Mouse (Mus musculus) thymus, postnatal 10 days (tissue): ENCODE results near the gene Nrde2.

Experiments
- DNase-seq, 2 experiments: peaks; one replicate each; pipeline ENCODE4 v3.0.0; 2021; ENCODE audit warnings: low spot score in 2 of 2

The Nrde2 gene

GRCm38 (mm10) chr12:100124913-100125798 is 34.3 kb downstream of the Nrde2 start:
- no peak for DNase-seq

DNA sequence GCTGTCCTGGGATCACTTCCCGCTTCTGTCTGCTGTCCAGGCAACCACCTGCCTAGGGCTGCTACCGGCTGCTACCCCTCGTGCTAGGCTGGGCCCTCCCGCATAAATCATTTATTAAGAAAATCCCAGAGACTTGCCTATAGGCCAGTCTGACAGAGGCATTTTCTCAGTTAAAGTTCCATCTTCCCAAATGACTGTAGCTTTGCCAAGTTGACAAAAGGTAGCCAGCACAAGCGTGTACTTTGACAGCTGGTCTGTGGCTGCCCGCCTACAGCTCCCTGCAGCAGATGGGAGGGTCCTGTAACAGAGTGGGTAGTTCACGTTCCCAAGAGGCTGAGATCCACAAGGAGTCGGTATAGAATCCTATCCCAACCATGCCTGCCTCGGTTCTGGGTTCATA is 36.0 kb downstream of the Nrde2 start:
- no peak for DNase-seq

DNA sequence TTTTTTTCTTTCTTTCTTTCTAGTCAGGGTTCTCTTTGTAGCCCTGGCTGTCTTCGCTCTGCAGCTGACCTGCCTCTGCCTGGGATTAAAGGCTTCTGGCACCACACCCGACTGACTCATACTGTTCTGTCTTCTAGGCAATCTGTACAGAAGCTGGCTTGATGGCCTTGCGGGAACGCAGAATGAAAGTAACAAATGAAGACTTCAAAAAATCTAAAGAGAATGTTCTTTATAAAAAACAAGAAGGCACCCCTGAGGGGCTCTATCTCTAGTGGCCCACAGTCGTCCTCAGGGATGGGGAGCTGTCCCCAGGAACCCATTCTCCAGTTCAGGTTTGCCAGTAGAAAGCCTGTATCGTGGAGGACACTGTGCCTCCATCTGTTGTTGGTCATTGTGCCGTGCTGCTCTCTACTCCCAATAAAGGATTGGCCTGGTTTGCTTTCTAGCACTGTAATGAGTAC is 36.5 kb downstream of the Nrde2 start:
- DNase-seq = no peak

DNA sequence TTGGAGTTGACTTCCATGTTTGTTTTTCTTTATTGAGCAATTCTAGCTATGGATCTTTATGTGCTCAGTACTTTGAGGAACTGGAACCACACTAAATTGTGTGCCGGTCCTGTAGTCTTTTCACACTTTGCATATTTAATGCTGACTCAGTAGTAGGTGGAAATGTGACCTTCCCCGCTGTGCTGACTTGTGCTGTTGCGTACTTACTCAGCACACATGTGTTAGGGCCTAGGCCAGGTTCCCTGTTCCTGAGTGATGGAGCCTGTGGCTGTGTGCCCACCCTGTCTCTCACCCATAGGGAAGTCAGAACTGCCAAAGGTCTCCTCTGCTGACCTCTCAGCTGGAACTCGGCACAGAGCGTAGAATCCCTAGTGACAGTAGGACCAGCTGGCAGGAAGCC is 43.5 kb downstream of the Nrde2 start:
- DNase-seq = no peak

- DNase-seq = peak; percentile 71 to 78
Observed at GRCm38 (mm10) chr12:100109986-100110696, 49.3 kb downstream of the Nrde2 start, which contains the start of gene Psmc1. Gene Psmc1 (plus strand): TSS chr12:100110154.

GRCm38 (mm10) chr12:100107436-100107835 is 52.0 kb downstream of the Nrde2 start:
- no peak for DNase-seq

DNA sequence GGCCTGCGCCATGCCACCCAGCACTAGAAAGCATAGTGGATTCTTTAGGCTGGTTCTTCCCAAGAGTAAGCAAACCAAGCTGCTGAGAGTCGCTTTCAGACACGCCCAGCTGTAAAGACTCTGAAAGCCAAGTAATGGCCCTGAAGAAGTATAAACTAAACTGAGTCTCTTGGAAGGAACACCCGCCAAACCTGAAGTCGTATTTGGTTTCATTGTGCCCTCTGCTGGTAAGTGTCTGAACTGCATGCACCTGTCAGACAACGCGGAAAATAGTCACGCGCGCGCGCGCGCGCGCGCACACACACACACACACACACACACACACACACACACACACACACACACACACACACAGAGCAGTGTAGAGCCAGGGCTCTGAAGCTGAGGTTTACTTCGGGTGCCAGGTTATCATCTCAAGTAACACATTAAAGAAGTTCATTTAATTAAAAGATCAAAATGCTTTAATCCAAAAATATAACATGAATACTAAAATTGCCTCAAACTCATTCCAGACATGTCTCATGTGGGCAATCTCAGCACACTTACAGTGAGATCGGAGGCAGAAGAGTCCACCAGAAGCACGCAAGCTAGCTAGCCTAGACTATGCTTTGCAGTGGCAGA is 53.1 kb downstream of the Nrde2 start:
- DNase-seq = peak; percentile 54 to 83

DNA sequence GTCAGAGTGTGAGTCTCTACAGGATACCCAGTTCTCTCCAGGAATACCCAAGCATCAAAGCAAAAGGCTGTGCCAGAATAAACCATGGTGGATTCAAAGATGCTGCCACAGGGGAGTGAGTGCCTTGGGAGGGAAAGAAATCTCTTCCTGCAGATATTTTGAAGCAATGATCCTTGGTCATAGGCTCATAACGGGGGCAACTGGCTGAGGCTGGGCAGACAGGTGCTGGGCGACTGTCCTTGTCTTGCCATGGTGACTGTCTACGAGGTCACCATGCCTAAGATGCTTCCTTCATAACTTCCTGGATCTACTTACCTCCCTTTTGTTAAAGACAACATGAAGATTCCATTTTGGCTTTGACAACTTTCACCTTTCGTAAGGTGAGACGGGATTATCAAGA is 54.9 kb downstream of the Nrde2 start:
- DNase-seq = no peak

- DNase-seq = no peak
Observed at GRCm38 (mm10) chr12:100101651-100102050, 57.8 kb downstream of the Nrde2 start.

GRCm38 (mm10) chr12:100100707-100101030 is 58.8 kb downstream of the Nrde2 start:
- no peak for DNase-seq

GRCm38 (mm10) chr12:100099971-100100706 is 59.3 kb downstream of the Nrde2 start:
- no peak for DNase-seq

GRCm38 (mm10) chr12:100093046-100093445 is 66.4 kb downstream of the Nrde2 start:
- DNase-seq = no peak

DNA sequence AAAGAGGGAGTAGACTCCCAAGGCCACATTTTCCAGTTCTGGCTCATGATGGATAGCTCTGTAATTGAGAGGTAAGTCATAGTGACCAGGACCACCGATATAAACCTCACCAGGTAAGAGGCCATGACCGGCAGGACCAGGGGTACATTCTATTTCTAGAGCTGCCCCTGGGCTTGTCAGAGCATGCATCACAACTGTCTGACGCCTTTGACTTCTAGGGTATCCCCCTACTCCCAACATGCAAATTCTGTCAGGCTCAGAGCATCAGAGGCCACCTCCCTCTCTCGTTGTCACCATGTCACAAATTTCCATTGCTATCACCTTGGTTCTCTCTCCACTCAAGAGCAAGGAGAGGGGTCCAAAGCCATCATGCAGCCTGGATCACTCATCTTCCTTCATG is 68.7 kb downstream of the Nrde2 start:
- no peak for DNase-seq

DNA sequence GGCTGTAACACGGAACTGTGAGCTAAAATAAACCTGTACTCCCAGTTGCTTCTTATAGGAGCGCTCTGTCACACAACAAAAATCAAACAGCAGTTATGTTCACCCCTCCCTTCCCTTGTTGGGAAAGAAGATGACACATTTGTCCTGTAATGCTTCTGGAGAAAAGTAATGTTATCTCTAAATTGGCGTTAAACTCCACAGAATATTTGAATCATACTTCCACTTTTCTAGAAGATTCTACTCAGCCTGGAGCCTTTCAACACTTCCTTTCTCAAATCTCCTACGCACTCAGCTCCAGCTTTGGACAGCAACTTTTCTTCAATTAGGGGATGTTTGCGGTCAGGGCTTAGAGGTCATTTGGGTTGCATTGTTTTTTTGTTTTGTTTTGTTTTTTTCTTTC is 70.2 kb downstream of the Nrde2 start:
- DNase-seq = no peak

GRCm38 (mm10) chr12:100088026-100088425 is 71.4 kb downstream of the Nrde2 start:
- DNase-seq = no peak

DNA sequence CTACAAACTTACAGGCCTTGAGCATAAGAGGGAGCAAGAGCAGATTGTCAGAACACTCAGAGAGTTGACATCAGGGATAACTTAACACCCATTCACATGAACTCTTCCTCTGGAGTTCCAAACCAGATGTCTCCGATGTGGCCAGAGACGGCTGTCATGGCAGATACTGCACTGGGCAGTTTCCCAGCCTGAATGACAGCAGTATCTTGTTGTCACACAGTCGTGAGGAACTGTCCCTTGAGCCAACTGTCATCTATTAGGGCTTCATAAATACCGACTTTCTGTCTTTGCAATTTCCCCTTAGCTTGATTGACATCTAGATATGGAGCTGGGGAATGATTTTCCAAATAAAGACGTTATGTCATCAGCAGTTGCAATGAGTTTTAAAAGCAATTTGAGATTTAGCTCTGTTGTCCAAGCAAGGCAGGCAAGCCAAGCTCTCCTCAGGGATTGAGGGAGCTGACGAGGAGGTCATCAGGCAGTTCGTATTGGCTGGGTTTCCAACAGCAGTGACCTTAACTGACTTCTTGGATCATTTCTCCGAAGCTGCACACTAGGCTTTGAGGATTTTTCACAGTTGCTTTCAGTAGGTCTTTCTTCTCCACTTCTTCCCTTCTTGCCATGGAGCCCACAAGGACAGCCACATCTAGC is 79.7 kb downstream of the Nrde2 start:
- DNase-seq = no peak

DNA sequence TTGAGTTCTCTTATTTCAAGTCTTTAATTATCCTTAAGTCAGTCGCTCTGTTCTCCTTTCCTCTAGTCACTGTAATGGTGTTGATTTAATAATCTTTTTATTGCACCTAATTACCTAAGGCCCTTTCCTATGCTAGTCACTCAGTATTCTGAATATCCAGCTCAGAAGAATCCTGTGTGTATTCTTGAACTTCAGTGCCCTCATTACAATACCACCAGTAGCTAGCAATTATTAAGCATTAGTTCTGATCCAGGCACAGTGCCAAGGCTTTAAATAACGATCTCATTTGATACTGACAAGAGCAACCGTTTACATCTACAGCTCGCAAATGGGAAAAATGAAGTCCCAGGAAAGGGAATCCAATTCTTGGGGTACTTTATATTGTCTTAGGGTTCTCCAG is 83.7 kb downstream of the Nrde2 start:
- DNase-seq = no peak
